Mouse (Mus musculus) lung, embryonic 16.5 days (tissue): ENCODE data around the gene Sirt4. TPM values are rescaled to one million over a fixed set of nuclear protein-coding genes. Genes with fewer than 3 reads are reported as not detected.

ENCODE experiments used
- ATAC-seq: fragments of 200-750 bp; cut with Nextera tagmentation; 2 replicates; pipeline ENCODE4 v1.8.0; 2017; ENCODE audit warnings: low read depth, mild to moderate bottlenecking, moderate library complexity
- H3K27ac ChIP-seq: fragments of 300-500 bp; sonication (generic); 2 replicates; pipeline ENCODE4 v1.5.1; 2014; ENCODE audit warnings: mild to moderate bottlenecking, control low read depth, low read length
- H3K27me3 ChIP-seq: fragments of 300-500 bp; sonication (generic); 2 replicates; pipeline ENCODE4 v1.6.1; 2014; ENCODE audit warnings: low read depth, low read length, mixed read lengths; ENCODE audit not compliant: control insufficient read depth, insufficient read depth
- H3K36me3 ChIP-seq: fragments of 300-500 bp; sonication (generic); 2 replicates; pipeline ENCODE4 v1.6.1; 2014; ENCODE audit warnings: low read length; ENCODE audit not compliant: control insufficient read depth, insufficient read depth
- H3K4me1 ChIP-seq: fragments of 300-500 bp; sonication (generic); replicated peaks from 2 replicates; pipeline ENCODE4 v1.6.1; 2014; ENCODE audit warnings: low read length, mixed read lengths; ENCODE audit not compliant: control insufficient read depth, insufficient read depth
- H3K4me2 ChIP-seq: fragments of 300-500 bp; sonication (generic); 2 replicates; pipeline ENCODE4 v1.6.1; 2014; ENCODE audit warnings: low read depth, low read length, control low read depth
- H3K4me3 ChIP-seq: fragments of 300-500 bp; sonication (generic); 2 replicates; pipeline ENCODE4 v1.5.1; 2014; ENCODE audit warnings: mild to moderate bottlenecking, low read length, control low read depth
- H3K9ac ChIP-seq: fragments of 300-500 bp; sonication (generic); 2 replicates; pipeline ENCODE4 v1.6.1; 2014; ENCODE audit warnings: low read length, control low read depth
- H3K9me3 ChIP-seq: fragments of 300-500 bp; sonication (generic); 2 replicates; pipeline ENCODE4 v1.6.1; 2016; ENCODE audit warnings: low read length; ENCODE audit not compliant: control insufficient read depth
- WGBS: fragments of 180-500 bp; shearing (Covaris S2); extraction: QIAGEN DNeasy Blood & Tissue Kit; methylation state at CpG from one replicate; pipeline ENCODE4 v1.1.7; 2014; 5-methylcytosine and 5-hydroxymethylcytosine counted together
- polyA plus RNA-seq: library from polyadenylated mRNA; unstranded; fragments of >200 nt; fragmentation: Nextera tagmentation; extraction: Ambion mirVana; gene quantifications from 2 replicates; pipeline ENCODE4 v1.2.1, GENCODE M21; 2015

Sirt4 gene
- polyA plus RNA-seq, 1 experiment from 2014 or later = 31.4 TPM

DNA sequence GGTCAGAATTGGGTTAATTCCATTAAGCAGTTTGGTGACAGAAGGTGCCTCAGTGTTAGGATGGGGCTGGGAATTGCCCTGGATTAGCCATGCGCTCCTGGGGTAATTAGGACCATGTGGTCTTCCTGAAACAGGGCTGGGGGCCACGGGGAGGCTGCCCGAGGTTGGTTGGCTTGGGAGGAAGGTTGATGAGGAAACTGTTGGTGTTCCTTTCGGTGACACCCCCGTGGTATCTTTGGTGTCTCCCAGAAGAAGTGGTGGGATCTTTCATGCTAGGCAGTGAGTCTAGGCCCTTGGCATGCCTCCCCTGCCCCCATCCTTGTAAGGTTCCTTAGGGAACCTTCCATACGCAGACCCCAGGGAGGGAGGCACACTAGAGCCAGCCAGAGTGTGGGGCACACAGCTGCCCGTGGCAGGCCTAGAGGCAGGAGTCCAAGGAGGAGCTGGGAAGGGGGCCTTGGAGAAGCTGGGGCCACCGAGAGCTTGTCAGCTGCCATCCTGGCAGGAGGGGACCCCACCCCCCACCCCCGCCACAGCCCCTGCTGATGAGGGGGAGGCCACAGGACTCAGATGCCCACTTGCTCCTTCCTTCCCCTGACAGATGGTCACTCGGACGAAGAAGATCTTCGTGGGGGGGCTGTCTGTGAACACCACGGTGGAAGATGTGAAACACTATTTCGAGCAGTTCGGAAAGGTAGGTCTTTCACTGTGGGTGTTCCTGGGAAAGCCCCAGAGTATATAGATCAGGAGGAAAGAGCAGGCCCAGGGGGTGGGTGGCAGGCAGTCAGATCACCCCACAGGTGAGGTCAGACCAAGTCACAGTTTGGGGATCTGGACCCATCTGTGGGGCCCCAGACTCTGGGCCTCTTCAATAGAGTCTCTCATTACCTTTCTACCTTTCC, 49.4 kb downstream of the Sirt4 start:
- Histone ChIP-seq H3K27me3 (no peaks in the 10 kb centered on the region), H3K4me2 (no peak overlapping the region), H3K9ac (no peak overlapping the region), H3K27ac (no peak overlapping the region), H3K36me3 (0 out of 2 replicates have a peak, but pooled peaks cover 2% of the 10 kb centered on the region), H3K9me3 (no peaks in the 10 kb centered on the region), H3K4me3 (no peak overlapping the region), H3K4me1 (peaks cover 26% of the 10 kb centered on the region)
- ATAC-seq = no peak
- WGBS = 58% methylated on average over 15 of the region's 15 CpGs

DNA sequence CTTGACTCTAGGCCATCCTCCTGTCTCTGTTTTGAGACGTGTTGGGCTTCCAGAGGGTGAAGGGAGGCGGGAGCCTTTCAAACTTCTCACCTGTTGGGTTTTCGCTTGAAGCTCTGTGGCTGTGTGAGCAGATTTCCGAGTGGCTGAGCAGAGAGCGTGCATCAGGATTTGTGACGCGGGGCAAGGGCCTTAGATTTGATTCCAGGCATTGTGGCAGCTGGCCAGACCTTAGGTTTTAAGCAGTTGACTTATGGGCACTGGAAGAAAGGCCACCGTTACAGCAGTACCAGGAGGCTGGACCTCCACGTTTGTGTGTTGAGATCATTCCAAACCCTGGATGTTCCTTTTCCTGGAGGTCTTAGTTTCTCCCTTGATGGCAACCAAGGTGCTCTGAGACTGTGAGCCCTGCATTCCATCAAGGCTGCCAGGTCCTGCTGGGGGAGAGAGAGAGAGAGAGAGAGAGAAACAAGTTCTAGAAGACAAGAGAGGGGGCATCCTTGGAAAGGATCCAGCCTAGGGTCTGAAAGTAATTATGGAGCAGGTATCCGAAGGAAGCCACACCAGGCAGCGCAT, 50.2 kb downstream of the Sirt4 start:
- Histone ChIP-seq H3K4me3 (no peak overlapping the region), H3K9me3 (no peaks in the 10 kb centered on the region), H3K27ac (no peak overlapping the region), H3K9ac (no peak overlapping the region), H3K36me3 (0 out of 2 replicates have a peak, but pooled peaks cover 2% of the 10 kb centered on the region), H3K4me1 (peaks cover 26% of the 10 kb centered on the region), H3K27me3 (no peaks in the 10 kb centered on the region), H3K4me2 (no peak overlapping the region)
- WGBS = 62% methylated on average over 11 of the region's 11 CpGs
- ATAC-seq = no peak

DNA sequence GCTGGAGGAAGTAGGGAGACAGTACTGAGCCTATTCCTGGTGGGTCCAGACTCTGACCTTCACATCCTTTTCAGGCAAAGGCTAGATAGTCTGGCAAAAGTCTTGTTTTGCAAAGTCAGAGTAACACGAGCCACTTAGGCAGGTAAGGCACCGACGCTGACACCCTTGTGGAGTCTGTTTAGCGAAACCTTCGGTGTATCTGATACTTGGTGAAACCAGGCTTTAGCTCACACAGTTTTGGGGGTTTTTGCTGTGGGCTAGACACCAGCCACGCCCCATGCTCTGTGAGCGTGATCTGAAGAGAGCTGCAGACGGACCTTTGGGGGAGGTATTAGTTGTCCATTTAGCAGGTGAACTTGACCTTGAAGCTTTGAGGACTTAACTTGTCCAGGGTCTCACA, 51.3 kb downstream of the Sirt4 start:
- H3K4me2 ChIP-seq = no peak overlapping the region

DNA sequence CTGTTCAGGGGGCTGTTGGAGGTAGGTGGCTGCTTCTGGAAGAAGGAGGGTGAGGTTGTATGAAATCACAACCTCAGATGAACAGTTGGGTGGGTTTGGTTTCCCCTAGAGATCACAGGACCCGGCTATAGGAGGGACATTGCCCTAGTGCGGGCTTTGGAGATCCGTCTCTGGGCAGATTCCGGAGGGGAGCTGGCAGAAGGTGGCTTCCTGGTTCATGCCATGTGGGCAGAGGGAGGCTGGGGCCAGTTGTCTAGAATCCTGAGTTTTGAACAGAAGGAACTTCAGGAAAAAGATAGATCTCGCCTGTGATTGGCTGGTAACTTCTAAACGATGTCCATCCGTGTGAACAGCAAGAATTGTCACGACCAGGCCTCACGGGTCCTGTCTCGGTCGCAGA, 52.1 kb downstream of the Sirt4 start:
- H3K9me3 ChIP-seq = no peaks in the 10 kb centered on the region
- H3K9ac ChIP-seq = no peak overlapping the region
- H3K4me3 ChIP-seq = no peak overlapping the region
- 78% methylated on average over 11 of the region's 11 CpGs for WGBS
- H3K4me2 ChIP-seq = no peak overlapping the region
- no peak overlapping the region for H3K27ac ChIP-seq
- no peak for ATAC-seq
- H3K4me1 ChIP-seq = peaks cover 31% of the 10 kb centered on the region
- 0 out of 2 replicates have a peak, but pooled peaks cover 2% of the 10 kb centered on the region for H3K36me3 ChIP-seq
- peaks cover 12% of the 10 kb centered on the region for H3K27me3 ChIP-seq

More for the DNA sequence above, 51.3 kb downstream of the Sirt4 start:
- H3K27ac ChIP-seq = no peak overlapping the region
- H3K9me3 ChIP-seq = no peaks in the 10 kb centered on the region
- peaks cover 31% of the 10 kb centered on the region for H3K4me1 ChIP-seq
- 0 out of 2 replicates have a peak, but pooled peaks cover 2% of the 10 kb centered on the region for H3K36me3 ChIP-seq
- no peak overlapping the region for H3K9ac ChIP-seq
- WGBS = 85% methylated on average over 8 of the region's 8 CpGs
- no peak for ATAC-seq
- H3K4me3 ChIP-seq = no peak overlapping the region
- H3K27me3 ChIP-seq = peaks cover 7% of the 10 kb centered on the region

DNA sequence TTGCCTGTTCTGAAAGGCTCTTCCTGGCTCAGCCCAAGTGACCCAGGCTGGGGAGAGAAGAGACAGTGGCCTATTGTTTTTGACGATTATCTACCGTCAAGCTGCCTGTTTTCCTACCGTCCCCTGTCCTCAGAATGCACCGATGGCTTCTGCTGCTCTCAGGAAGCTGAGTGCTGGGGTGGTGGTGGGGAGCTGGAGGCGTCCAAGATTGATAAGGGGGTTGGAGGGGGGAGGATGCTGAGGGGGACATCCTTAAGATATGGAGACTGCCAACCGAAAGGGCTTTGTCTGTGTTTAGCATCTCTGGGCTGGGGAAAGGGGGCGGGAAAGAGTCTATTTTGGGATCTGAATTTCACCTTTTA, 52.6 kb downstream of the Sirt4 start:
- Histone ChIP-seq H3K9me3 (no peaks in the 10 kb centered on the region), H3K27ac (no peak overlapping the region), H3K9ac (0 out of 2 replicates have a peak overlapping the region, but pooled peaks have one; percentile 8), H3K36me3 (0 out of 2 replicates have a peak, but pooled peaks cover 2% of the 10 kb centered on the region), H3K27me3 (peaks cover 16% of the 10 kb centered on the region), H3K4me1 (peaks cover 29% of the 10 kb centered on the region), H3K4me3 (no peak overlapping the region), H3K4me2 (no peak overlapping the region)
- 26% methylated on average over 7 of the region's 7 CpGs for WGBS
- no peak for ATAC-seq

DNA sequence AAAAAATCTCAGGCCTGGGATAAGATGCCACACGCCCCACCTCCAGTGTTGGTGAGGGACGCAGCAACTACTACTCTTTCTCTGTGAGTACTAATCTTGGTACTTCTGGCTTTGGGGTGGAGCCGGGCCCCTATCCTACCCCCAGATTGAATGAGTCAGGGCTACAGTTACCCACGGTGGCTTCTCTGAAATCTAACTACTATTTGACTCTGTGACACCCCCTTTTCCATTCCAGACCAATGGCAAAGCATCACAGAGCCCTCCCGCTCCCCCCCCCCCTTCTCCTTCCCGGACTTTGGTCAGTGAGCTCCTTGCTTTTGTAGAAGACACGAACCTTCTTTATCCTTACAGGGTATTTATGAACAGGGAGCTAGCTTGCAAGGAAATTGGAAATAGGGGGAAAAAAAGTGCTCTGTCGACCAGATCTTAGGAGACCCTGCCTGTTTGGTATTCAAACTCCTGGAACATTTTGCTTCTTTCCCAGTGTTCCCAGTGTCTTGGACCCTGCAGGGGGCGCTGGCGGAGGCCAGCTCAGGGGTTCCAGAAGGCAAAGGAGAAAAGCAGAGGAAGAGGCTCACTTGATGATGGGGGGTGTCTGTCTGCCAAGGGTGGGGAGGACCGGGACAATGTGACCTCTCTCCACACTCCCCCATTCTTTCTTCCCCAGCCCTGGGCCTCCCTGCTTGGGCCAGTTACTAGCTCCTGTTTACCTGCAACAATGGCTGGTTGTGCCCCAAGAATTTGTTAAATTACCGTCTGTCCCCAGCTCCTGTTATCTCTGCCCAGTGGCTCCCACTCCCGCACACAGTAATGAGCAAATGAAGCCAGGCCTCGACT, 53.2 kb downstream of the Sirt4 start:
- Histone ChIP-seq H3K36me3 (0 out of 2 replicates have a peak, but pooled peaks cover 2% of the 10 kb centered on the region), H3K9ac (peak overlapping the region; percentile 90; the same call in 1 of the 2 replicates), H3K4me1 (peaks cover 23% of the 10 kb centered on the region), H3K4me2 (peak overlapping the region; percentile 99), H3K9me3 (no peaks in the 10 kb centered on the region), H3K4me3 (peak overlapping the region; percentile 90), H3K27ac (no peak overlapping the region), H3K27me3 (peaks cover 17% of the 10 kb centered on the region)
- no peak for ATAC-seq
- 14% methylated on average over 14 of the region's 14 CpGs for WGBS

DNA sequence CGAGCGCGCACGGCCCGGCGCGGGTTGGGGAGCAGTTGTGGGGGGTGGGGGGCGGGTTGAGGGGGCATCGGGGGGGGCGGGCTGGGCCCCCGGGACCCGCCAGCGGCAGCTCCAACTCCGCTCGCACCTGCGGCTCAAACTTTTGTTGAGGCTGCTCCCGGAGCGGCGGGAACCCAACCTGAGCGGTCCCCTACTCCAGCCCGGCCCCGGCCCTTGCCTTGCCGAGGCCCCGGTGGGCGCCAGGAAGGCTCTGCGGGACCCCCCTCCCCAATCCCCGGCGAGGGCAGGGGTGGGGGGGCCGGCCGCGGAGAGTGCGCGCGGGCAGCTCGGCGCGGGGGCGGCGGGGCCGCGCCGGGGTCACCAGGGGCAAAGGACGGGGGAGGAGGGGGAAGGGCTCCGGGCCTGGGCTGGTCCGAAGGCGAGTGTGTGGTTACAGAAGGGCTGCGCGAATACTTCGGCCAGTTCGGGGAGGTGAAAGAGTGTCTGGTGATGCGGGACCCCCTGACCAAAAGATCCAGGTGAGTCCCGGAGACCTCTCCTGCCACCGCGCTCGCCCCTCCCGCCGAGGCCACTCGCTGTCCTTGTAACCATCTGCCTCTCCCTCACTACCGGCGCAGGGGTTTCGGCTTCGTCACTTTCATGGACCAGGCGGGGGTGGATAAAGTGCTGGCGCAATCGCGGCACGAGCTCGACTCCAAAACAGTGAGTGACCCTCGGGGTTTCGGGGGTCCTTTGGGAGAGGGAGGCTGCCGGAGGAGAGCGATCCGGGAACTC, 54.2 kb downstream of the Sirt4 start:
- H3K9ac ChIP-seq = peak overlapping the region; percentile 90
- peaks cover 17% of the 10 kb centered on the region for H3K27me3 ChIP-seq
- peak; percentile 39 for ATAC-seq
- peaks cover 15% of the 10 kb centered on the region; the same call in 1 of the 2 replicates for H3K4me1 ChIP-seq
- 0 out of 2 replicates have a peak, but pooled peaks cover 2% of the 10 kb centered on the region for H3K36me3 ChIP-seq
- no peaks in the 10 kb centered on the region for H3K9me3 ChIP-seq
- H3K27ac ChIP-seq = no peak overlapping the region
- H3K4me3 ChIP-seq = peak overlapping the region; percentile 90
- H3K4me2 ChIP-seq = peak overlapping the region; percentile 99
- under 1% methylated on average over 64 of the region's 73 CpGs for WGBS

DNA sequence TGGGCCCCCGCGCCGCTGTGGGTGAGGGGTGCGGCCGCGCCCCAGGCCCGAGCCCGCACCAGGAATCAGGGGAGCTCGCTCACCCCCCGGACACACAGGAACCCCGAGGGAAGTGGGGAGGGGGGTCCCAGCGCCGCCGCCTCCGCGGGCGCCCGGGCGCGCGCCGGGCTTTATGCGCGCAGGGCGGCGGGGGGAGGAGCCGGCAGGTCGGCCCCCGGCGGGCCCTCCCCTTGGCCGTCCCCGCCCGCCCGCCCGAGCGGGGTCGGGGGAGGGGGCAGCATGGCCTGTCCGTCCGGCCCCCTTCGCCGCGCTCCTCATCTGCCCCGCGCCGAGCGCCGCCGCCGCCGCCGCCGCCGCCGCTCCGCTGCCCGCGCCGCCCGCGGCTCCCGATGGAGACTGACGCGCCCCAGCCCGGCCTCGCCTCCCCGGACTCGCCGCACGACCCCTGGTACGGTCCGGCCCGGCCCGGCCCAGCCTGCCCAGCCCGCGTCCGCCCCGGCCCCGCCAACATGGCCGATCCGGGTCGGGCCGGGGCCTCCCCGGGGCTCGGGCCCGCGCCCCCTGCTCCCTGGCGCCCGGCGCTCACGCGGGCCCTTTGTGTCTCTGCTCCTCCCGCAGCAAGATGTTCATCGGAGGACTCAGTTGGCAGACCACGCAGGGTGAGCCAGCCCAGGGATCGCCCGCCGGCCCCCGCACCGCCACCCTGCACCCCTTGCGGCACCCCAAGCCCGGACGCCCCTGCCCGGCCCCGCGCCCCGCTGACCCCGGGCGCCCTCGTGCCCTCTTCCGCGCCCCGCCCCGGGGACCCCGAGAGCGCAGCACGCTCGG, 55.0 kb downstream of the Sirt4 start, which contains the start of gene Msi1:
Gene Msi1 (plus strand): TSS at position 241 of the 828 bp plus-strand sequence.
- WGBS = under 1% methylated on average over 49 of the region's 117 CpGs

More for the DNA sequence above, 55.0 kb downstream of the Sirt4 start, which contains the start of gene Msi1:
- Histone ChIP-seq H3K4me1 (peaks cover 15% of the 10 kb centered on the region; the same call in 1 of the 2 replicates), H3K4me3 (peak within 1 kb of the TSS; percentile 90), H3K27ac (0 out of 2 replicates have a peak within 1 kb of the TSS, but pooled peaks have one; percentile 19), H3K36me3 (0 out of 2 replicates have a peak, but pooled peaks cover 2% of the 10 kb centered on the region), H3K27me3 (peaks cover 17% of the 10 kb centered on the region), H3K9me3 (no peaks in the 10 kb centered on the region), H3K4me2 (peak within 1 kb of the TSS; percentile 99), H3K9ac (peak within 1 kb of the TSS; percentile 90)
- ATAC-seq = peak; percentile 82
